Mouse (Mus musculus) T-cell, adult 2 months (primary cell): ENCODE results near the gene Perm1.

Source experiments
- DNase-seq: peaks from one replicate; pipeline ENCODE4 v3.0.0; 2022; ENCODE audit warnings: low spot score

Gene Perm1

GRCm38 (mm10) chr4:156249567-156249966, 33.9 kb downstream of the Perm1 start:
- no peak for DNase-seq

GRCm38 (mm10) chr4:156251081-156251480, 35.4 kb downstream of the Perm1 start:
- DNase-seq = no peak

GRCm38 (mm10) chr4:156252140-156252539, 36.5 kb downstream of the Perm1 start:
- no peak for DNase-seq

GRCm38 (mm10) chr4:156252619-156253018, 37.0 kb downstream of the Perm1 start:
- DNase-seq = no peak

- DNase-seq = no peak
Observed at GRCm38 (mm10) chr4:156253043-156253442, 37.4 kb downstream of the Perm1 start.

- peak; percentile 25 for DNase-seq
Observed at GRCm38 (mm10) chr4:156254361-156255077, 38.9 kb downstream of the Perm1 start.

- peak; percentile 46 for DNase-seq
Observed at GRCm38 (mm10) chr4:156255078-156255839, 39.6 kb downstream of the Perm1 start, which contains the start of gene Samd11. Samd11 (minus strand) TSS chr4:156255657.
